Mouse (Mus musculus) intestine, postnatal 0 days (tissue): ENCODE data around the gene Pced1b. TPM values are rescaled to one million over a fixed set of nuclear protein-coding genes. Genes with fewer than 3 reads are reported as not detected.

Experiments used
- ATAC-seq: fragments of 200-750 bp; cut with Nextera tagmentation; 2 replicates; pipeline ENCODE4 v1.8.0; 2017; ENCODE audit warnings: mild to moderate bottlenecking, moderate TSS enrichment, moderate library complexity
- H3K27ac ChIP-seq: fragments of 300-500 bp; sonication (generic); 2 replicates; pipeline ENCODE4 v1.5.1; 2014; ENCODE audit warnings: mild to moderate bottlenecking, low read depth, low read length, moderate library complexity
- H3K27me3 ChIP-seq: fragments of 300-500 bp; sonication (generic); replicated peaks from 2 replicates; pipeline ENCODE4 v1.6.1; 2014; ENCODE audit warnings: low read length, mixed read lengths; ENCODE audit not compliant: control insufficient read depth, insufficient read depth
- H3K36me3 ChIP-seq: fragments of 300-500 bp; sonication (generic); 2 replicates; pipeline ENCODE4 v1.6.1; 2014; ENCODE audit warnings: mild to moderate bottlenecking, moderate library complexity; ENCODE audit not compliant: control insufficient read depth, insufficient read depth
- H3K4me1 ChIP-seq: fragments of 300-500 bp; sonication (generic); replicated peaks from 2 replicates; pipeline ENCODE4 v1.6.1; 2014; ENCODE audit warnings: antibody characterized with exemption, low read length, mixed read lengths; ENCODE audit not compliant: control insufficient read depth, insufficient read depth
- H3K4me2 ChIP-seq: fragments of 300-500 bp; sonication (generic); replicated peaks from 2 replicates; pipeline ENCODE4 v1.6.1; 2014; ENCODE audit warnings: low read depth, mild to moderate bottlenecking, moderate library complexity
- H3K4me3 ChIP-seq: fragments of 300-500 bp; sonication (generic); 2 replicates; pipeline ENCODE4 v1.5.1; 2014; ENCODE audit warnings: low read depth, low read length
- H3K9ac ChIP-seq: fragments of 300-500 bp; sonication (generic); 2 replicates; pipeline ENCODE4 v1.6.1; 2014; ENCODE audit warnings: mild to moderate bottlenecking, low read depth, low read length
- H3K9me3 ChIP-seq: fragments of 300-500 bp; sonication (generic); 2 replicates; pipeline ENCODE4 v1.6.1; 2016; ENCODE audit warnings: mixed run types; ENCODE audit not compliant: control insufficient read depth
- CTCF ChIP-seq: sonication (generic); IDR thresholded peaks from 2 replicates; pipeline ENCODE4 v1.5.1; 2016; ENCODE audit warnings: low read depth, mild to moderate bottlenecking, control low read depth, antibody characterized with exemption, moderate library complexity
- WGBS: fragments of 180-500 bp; shearing (Covaris S2); extraction: QIAGEN DNeasy Blood & Tissue Kit; methylation state at CpG from one replicate; pipeline ENCODE4 v1.1.7; 2014; 5-methylcytosine and 5-hydroxymethylcytosine counted together
- polyA plus RNA-seq: library from polyadenylated mRNA; unstranded; fragments of >200 nt; fragmentation: Nextera tagmentation; extraction: Ambion mirVana; gene quantifications from 2 replicates; pipeline ENCODE4 v1.2.1, GENCODE M21; 2015

The Pced1b gene
- polyA plus RNA-seq, 1 experiment from 2014 or later: 1.6 TPM

- ATAC-seq: no peak
- no peak for TF ChIP-seq CTCF
- no peaks in the 10 kb centered on the region for H3K9me3 ChIP-seq
- H3K27me3 ChIP-seq: no peaks in the 10 kb centered on the region
- H3K36me3 ChIP-seq: no peaks in the 10 kb centered on the region
- WGBS: 84% methylated on average over 15 of the region's 15 CpGs
- H3K4me1 ChIP-seq: no peaks in the 10 kb centered on the region
- H3K4me3 ChIP-seq: no peak overlapping the region
- H3K4me2 ChIP-seq: no peak overlapping the region
- no peak overlapping the region for H3K27ac ChIP-seq
- no peak overlapping the region for H3K9ac ChIP-seq
These were observed 128.2 kb downstream of the Pced1b start for GRCm38 (mm10) chr15:97374845-97375720.

- Histone ChIP-seq H3K9me3 (no peaks in the 10 kb centered on the region), H3K4me1 (no peaks in the 10 kb centered on the region), H3K4me2 (peak overlapping the region; percentile 56), H3K27me3 (no peaks in the 10 kb centered on the region), H3K27ac (no peak overlapping the region), H3K9ac (no peak overlapping the region), H3K4me3 (0 out of 2 replicates have a peak overlapping the region, but pooled peaks have one; percentile 5), H3K36me3 (no peaks in the 10 kb centered on the region)
- no peak for TF ChIP-seq CTCF
- ATAC-seq: peak; percentile 38
- WGBS: 21% methylated on average over 7 of the region's 7 CpGs
These were observed 129.3 kb downstream of the Pced1b start for GRCm38 (mm10) chr15:97376081-97376742.

- Histone ChIP-seq H3K4me1 (no peaks in the 10 kb centered on the region), H3K36me3 (no peaks in the 10 kb centered on the region), H3K27ac (no peak overlapping the region), H3K9me3 (no peaks in the 10 kb centered on the region), H3K27me3 (no peaks in the 10 kb centered on the region), H3K4me3 (peak overlapping the region; percentile 5; the same call in 1 of the 2 replicates), H3K4me2 (peak overlapping the region; percentile 56), H3K9ac (no peak overlapping the region)
- no peak for TF ChIP-seq CTCF
- WGBS: 25% methylated on average over 19 of the region's 19 CpGs
- ATAC-seq: no peak; the same call in 1 of the 2 replicates
These were observed 129.9 kb downstream of the Pced1b start for GRCm38 (mm10) chr15:97376792-97377222.

- TF ChIP-seq CTCF: no peak
- H3K9me3 ChIP-seq: no peaks in the 10 kb centered on the region
- H3K9ac ChIP-seq: no peak overlapping the region
- H3K4me3 ChIP-seq: no peak overlapping the region
- ATAC-seq: no peak
- no peak overlapping the region for H3K4me2 ChIP-seq
- 76% methylated on average over 4 of the region's 4 CpGs for WGBS
- H3K36me3 ChIP-seq: no peaks in the 10 kb centered on the region
- no peaks in the 10 kb centered on the region for H3K4me1 ChIP-seq
- no peak overlapping the region for H3K27ac ChIP-seq
- H3K27me3 ChIP-seq: no peaks in the 10 kb centered on the region
These were observed 131.2 kb downstream of the Pced1b start for GRCm38 (mm10) chr15:97378061-97378460.

GRCm38 (mm10) chr15:97379489-97380304, 132.8 kb downstream of the Pced1b start:
- Histone ChIP-seq H3K9ac (no peak overlapping the region), H3K9me3 (no peaks in the 10 kb centered on the region), H3K4me1 (no peaks in the 10 kb centered on the region), H3K36me3 (no peaks in the 10 kb centered on the region), H3K4me2 (peak overlapping the region; percentile 37), H3K4me3 (no peak overlapping the region), H3K27me3 (no peaks in the 10 kb centered on the region), H3K27ac (no peak overlapping the region)
- WGBS: 52% methylated on average over 11 of the region's 12 CpGs
- no peak for ATAC-seq
- no peak for TF ChIP-seq CTCF

GRCm38 (mm10) chr15:97382567-97382966, 135.7 kb downstream of the Pced1b start:
- H3K27ac ChIP-seq: no peak overlapping the region
- H3K27me3 ChIP-seq: no peaks in the 10 kb centered on the region
- no peaks in the 10 kb centered on the region for H3K4me1 ChIP-seq
- H3K36me3 ChIP-seq: no peaks in the 10 kb centered on the region
- H3K4me3 ChIP-seq: no peak overlapping the region
- 83% methylated on average over 3 of the region's 3 CpGs for WGBS
- TF ChIP-seq CTCF: no peak
- H3K9me3 ChIP-seq: no peaks in the 10 kb centered on the region
- no peak for ATAC-seq
- no peak overlapping the region for H3K4me2 ChIP-seq
- no peak overlapping the region for H3K9ac ChIP-seq
